Mouse (Mus musculus): ENCODE results near the gene Atp6v1a. TPM values are rescaled to one million over a fixed set of nuclear protein-coding genes. Genes with fewer than 3 reads are reported as not detected.

Gene Atp6v1a
- polyA plus RNA-seq, 1 experiment from 2014 or later: 63.0 TPM

GRCm38 (mm10) chr16:44126437-44126836 lies 13.1 kb downstream of the Atp6v1a start:
- Histone ChIP-seq H3K4me3 (ENCODE audit: low read depth, low read length) (no peak overlapping the region), H3K36me3 (ENCODE audit: control insufficient read depth, insufficient read depth, low read length) (no peaks in the 10 kb centered on the region)
- WGBS: 74% methylated on average over 4 of the region's 4 CpGs

GRCm38 (mm10) chr16:44125436-44125835 lies 14.1 kb downstream of the Atp6v1a start:
- no peak overlapping the region for H3K4me3 ChIP-seq (ENCODE audit: low read depth, low read length)
- ATAC-seq (replicated peaks; ENCODE audit: low FRiP score, low TSS enrichment, low read depth) (no peak), DNase-seq (ENCODE audit: low spot score) (no peak)
- H3K4me2 ChIP-seq (ENCODE audit: low read length): no peak overlapping the region
- 80% methylated on average over 2 of the region's 2 CpGs for WGBS
- H3K4me1 ChIP-seq (replicated peaks; ENCODE audit: control insufficient read depth, insufficient read depth, low read length): 0 out of 2 replicates have a peak, but pooled peaks cover 4% of the 10 kb centered on the region
- no peak overlapping the region for H3K27ac ChIP-seq (ENCODE audit: low read depth)
- no peaks in the 10 kb centered on the region for H3K27me3 ChIP-seq (replicated peaks; ENCODE audit: control insufficient read depth, insufficient read depth, low read length)
- H3K9me3 ChIP-seq (ENCODE audit: control insufficient read depth, low read length): no peaks in the 10 kb centered on the region
- no peak overlapping the region for H3K9ac ChIP-seq (ENCODE audit: low read length)
- H3K36me3 ChIP-seq (ENCODE audit: control insufficient read depth, insufficient read depth, low read length): no peaks in the 10 kb centered on the region

More at GRCm38 (mm10) chr16:44126437-44126836, 13.1 kb downstream of the Atp6v1a start:
- H3K27me3 ChIP-seq (replicated peaks; ENCODE audit: control insufficient read depth, insufficient read depth, low read length): no peaks in the 10 kb centered on the region
- no peak overlapping the region for H3K4me2 ChIP-seq (ENCODE audit: low read length)
- ATAC-seq (replicated peaks; ENCODE audit: low FRiP score, low TSS enrichment, low read depth) (no peak), DNase-seq (ENCODE audit: low spot score) (no peak)
- 0 out of 2 replicates have a peak, but pooled peaks cover 4% of the 10 kb centered on the region for H3K4me1 ChIP-seq (replicated peaks; ENCODE audit: control insufficient read depth, insufficient read depth, low read length)
- H3K9ac ChIP-seq (ENCODE audit: low read length): no peak overlapping the region
- no peak overlapping the region for H3K27ac ChIP-seq (ENCODE audit: low read depth)
- no peaks in the 10 kb centered on the region for H3K9me3 ChIP-seq (ENCODE audit: control insufficient read depth, low read length)

GRCm38 (mm10) chr16:44124713-44125112 lies 14.8 kb downstream of the Atp6v1a start:
- Histone ChIP-seq H3K36me3 (ENCODE audit: control insufficient read depth, insufficient read depth, low read length) (no peaks in the 10 kb centered on the region), H3K4me1 (replicated peaks; ENCODE audit: control insufficient read depth, insufficient read depth, low read length) (0 out of 2 replicates have a peak, but pooled peaks cover 4% of the 10 kb centered on the region), H3K4me3 (ENCODE audit: low read depth, low read length) (no peak overlapping the region), H3K9ac (ENCODE audit: low read length) (no peak overlapping the region), H3K27ac (ENCODE audit: low read depth) (no peak overlapping the region), H3K27me3 (replicated peaks; ENCODE audit: control insufficient read depth, insufficient read depth, low read length) (no peaks in the 10 kb centered on the region), H3K4me2 (ENCODE audit: low read length) (no peak overlapping the region), H3K9me3 (ENCODE audit: control insufficient read depth, low read length) (no peaks in the 10 kb centered on the region)
- ATAC-seq (replicated peaks; ENCODE audit: low FRiP score, low TSS enrichment, low read depth): no peak
- WGBS: 85% methylated on average over 1 of the region's 1 CpGs
- no peak for DNase-seq (ENCODE audit: low spot score)

- Histone ChIP-seq H3K4me3 (ENCODE audit: low read depth, low read length) (no peak overlapping the region), H3K9ac (ENCODE audit: low read length) (no peak overlapping the region), H3K4me2 (ENCODE audit: low read length) (no peak overlapping the region), H3K27me3 (replicated peaks; ENCODE audit: control insufficient read depth, insufficient read depth, low read length) (no peaks in the 10 kb centered on the region), H3K9me3 (ENCODE audit: control insufficient read depth, low read length) (no peaks in the 10 kb centered on the region), H3K36me3 (ENCODE audit: control insufficient read depth, insufficient read depth, low read length) (no peaks in the 10 kb centered on the region), H3K4me1 (replicated peaks; ENCODE audit: control insufficient read depth, insufficient read depth, low read length) (0 out of 2 replicates have a peak, but pooled peaks cover 4% of the 10 kb centered on the region), H3K27ac (ENCODE audit: low read depth) (no peak overlapping the region)
- 83% methylated on average over 2 of the region's 2 CpGs for WGBS
- DNase-seq (ENCODE audit: low spot score) (no peak), ATAC-seq (replicated peaks; ENCODE audit: low FRiP score, low TSS enrichment, low read depth) (no peak)
These were observed 15.7 kb downstream of the Atp6v1a start for GRCm38 (mm10) chr16:44123786-44124185.

- Histone ChIP-seq H3K4me1 (replicated peaks; ENCODE audit: control insufficient read depth, insufficient read depth, low read length) (0 out of 2 replicates have a peak, but pooled peaks cover 4% of the 10 kb centered on the region), H3K36me3 (ENCODE audit: control insufficient read depth, insufficient read depth, low read length) (no peaks in the 10 kb centered on the region), H3K4me3 (ENCODE audit: low read depth, low read length) (no peak overlapping the region), H3K27ac (ENCODE audit: low read depth) (no peak overlapping the region), H3K9me3 (ENCODE audit: control insufficient read depth, low read length) (no peaks in the 10 kb centered on the region), H3K27me3 (replicated peaks; ENCODE audit: control insufficient read depth, insufficient read depth, low read length) (no peaks in the 10 kb centered on the region), H3K4me2 (ENCODE audit: low read length) (no peak overlapping the region), H3K9ac (ENCODE audit: low read length) (no peak overlapping the region)
- DNase-seq (ENCODE audit: low spot score): no peak
- ATAC-seq (replicated peaks; ENCODE audit: low FRiP score, low TSS enrichment, low read depth): no peak
- WGBS: 64% methylated on average over 7 of the region's 7 CpGs
These were observed 16.4 kb downstream of the Atp6v1a start for GRCm38 (mm10) chr16:44122982-44123725.

- WGBS: 87% methylated on average over 6 of the region's 6 CpGs
- H3K27me3 ChIP-seq (replicated peaks; ENCODE audit: control insufficient read depth, insufficient read depth, low read length): no peaks in the 10 kb centered on the region
- no peak overlapping the region for H3K27ac ChIP-seq (ENCODE audit: low read depth)
- no peaks in the 10 kb centered on the region for H3K9me3 ChIP-seq (ENCODE audit: control insufficient read depth, low read length)
- H3K9ac ChIP-seq (ENCODE audit: low read length): no peak overlapping the region
- ATAC-seq (replicated peaks; ENCODE audit: low FRiP score, low TSS enrichment, low read depth): no peak
- DNase-seq (ENCODE audit: low spot score): no peak
- 0 out of 2 replicates have a peak, but pooled peaks cover 4% of the 10 kb centered on the region for H3K4me1 ChIP-seq (replicated peaks; ENCODE audit: control insufficient read depth, insufficient read depth, low read length)
- no peak overlapping the region for H3K4me2 ChIP-seq (ENCODE audit: low read length)
- no peak overlapping the region for H3K4me3 ChIP-seq (ENCODE audit: low read depth, low read length)
- no peaks in the 10 kb centered on the region for H3K36me3 ChIP-seq (ENCODE audit: control insufficient read depth, insufficient read depth, low read length)
These were observed 16.9 kb downstream of the Atp6v1a start for GRCm38 (mm10) chr16:44122574-44122973.

GRCm38 (mm10) chr16:44122122-44122521 lies 17.4 kb downstream of the Atp6v1a start:
- Histone ChIP-seq H3K9ac (ENCODE audit: low read length) (no peak overlapping the region), H3K36me3 (ENCODE audit: control insufficient read depth, insufficient read depth, low read length) (no peaks in the 10 kb centered on the region), H3K27ac (ENCODE audit: low read depth) (no peak overlapping the region), H3K4me1 (replicated peaks; ENCODE audit: control insufficient read depth, insufficient read depth, low read length) (0 out of 2 replicates have a peak, but pooled peaks cover 4% of the 10 kb centered on the region), H3K27me3 (replicated peaks; ENCODE audit: control insufficient read depth, insufficient read depth, low read length) (no peaks in the 10 kb centered on the region), H3K9me3 (ENCODE audit: control insufficient read depth, low read length) (no peaks in the 10 kb centered on the region), H3K4me3 (ENCODE audit: low read depth, low read length) (no peak overlapping the region), H3K4me2 (ENCODE audit: low read length) (no peak overlapping the region)
- no peak for ATAC-seq (replicated peaks; ENCODE audit: low FRiP score, low TSS enrichment, low read depth)
- 89% methylated on average over 6 of the region's 6 CpGs for WGBS
- DNase-seq (ENCODE audit: low spot score): no peak

- Histone ChIP-seq H3K4me3 (ENCODE audit: low read depth, low read length) (no peak overlapping the region), H3K4me1 (replicated peaks; ENCODE audit: control insufficient read depth, insufficient read depth, low read length) (no peaks in the 10 kb centered on the region), H3K27ac (ENCODE audit: low read depth) (no peak overlapping the region), H3K4me2 (ENCODE audit: low read length) (no peak overlapping the region), H3K36me3 (ENCODE audit: control insufficient read depth, insufficient read depth, low read length) (peaks cover 11% of the 10 kb centered on the region; the same call in 1 of the 2 replicates), H3K9ac (ENCODE audit: low read length) (no peak overlapping the region), H3K27me3 (replicated peaks; ENCODE audit: control insufficient read depth, insufficient read depth, low read length) (no peaks in the 10 kb centered on the region), H3K9me3 (ENCODE audit: control insufficient read depth, low read length) (no peaks in the 10 kb centered on the region)
- WGBS: 86% methylated on average over 7 of the region's 7 CpGs
- ATAC-seq (replicated peaks; ENCODE audit: low FRiP score, low TSS enrichment, low read depth) (no peak), DNase-seq (ENCODE audit: low spot score) (no peak)
These were observed 19.6 kb downstream of the Atp6v1a start for GRCm38 (mm10) chr16:44119753-44120501.

All from intestine, embryonic 14.5 days (tissue).